Mouse (Mus musculus): ENCODE data around the gene Dnaic2. TPM values are rescaled to one million over a fixed set of nuclear protein-coding genes. Genes with fewer than 3 reads are reported as not detected.

Gene Dnaic2
- polyA plus RNA-seq, 1 experiment from 2014 or later: 1.6 TPM

- no peak for DNase-seq (ENCODE audit: low spot score)
- ATAC-seq (replicated peaks; ENCODE audit: insufficient number of reproducible peaks, low FRiP score, low TSS enrichment, low read depth): no peak
- Histone ChIP-seq H3K36me3 (replicated peaks; ENCODE audit: control insufficient read depth, insufficient read depth, low read depth, low read length) (no peaks in the 10 kb centered on the region), H3K9me3 (replicated peaks; ENCODE audit: control insufficient read depth, low read length) (no peaks in the 10 kb centered on the region), H3K27me3 (ENCODE audit: control insufficient read depth, insufficient read depth, low read length) (no peaks in the 10 kb centered on the region), H3K9ac (replicated peaks; ENCODE audit: low read length) (no peak overlapping the region), H3K4me2 (ENCODE audit: low read depth, low read length) (no peak overlapping the region), H3K4me1 (ENCODE audit: control insufficient read depth, insufficient read depth, low read length) (peaks cover 3% of the 10 kb centered on the region; the same call in 1 of the 2 replicates), H3K27ac (replicated peaks; ENCODE audit: low read depth, low read length) (no peak overlapping the region), H3K4me3 (ENCODE audit: low read depth, low read length) (no peak overlapping the region)
- 31% methylated on average over 10 of the region's 10 CpGs for WGBS
Observed at GRCm38 (mm10) chr11:114740598-114740997, 13.4 kb downstream of the Dnaic2 start.

GRCm38 (mm10) chr11:114741451-114741850 is 14.2 kb downstream of the Dnaic2 start:
- Histone ChIP-seq H3K4me2 (ENCODE audit: low read depth, low read length) (no peak overlapping the region), H3K36me3 (replicated peaks; ENCODE audit: control insufficient read depth, insufficient read depth, low read depth, low read length) (no peaks in the 10 kb centered on the region), H3K9ac (replicated peaks; ENCODE audit: low read length) (no peak overlapping the region), H3K27ac (replicated peaks; ENCODE audit: low read depth, low read length) (no peak overlapping the region), H3K4me3 (ENCODE audit: low read depth, low read length) (no peak overlapping the region), H3K9me3 (replicated peaks; ENCODE audit: control insufficient read depth, low read length) (no peaks in the 10 kb centered on the region), H3K27me3 (ENCODE audit: control insufficient read depth, insufficient read depth, low read length) (no peaks in the 10 kb centered on the region), H3K4me1 (ENCODE audit: control insufficient read depth, insufficient read depth, low read length) (peaks cover 3% of the 10 kb centered on the region; the same call in 1 of the 2 replicates)
- no peak for DNase-seq (ENCODE audit: low spot score)
- ATAC-seq (replicated peaks; ENCODE audit: insufficient number of reproducible peaks, low FRiP score, low TSS enrichment, low read depth): no peak; the same call in 1 of the 2 replicates
- WGBS: 33% methylated on average over 6 of the region's 6 CpGs

GRCm38 (mm10) chr11:114745134-114745533 is 17.9 kb downstream of the Dnaic2 start:
- Histone ChIP-seq H3K36me3 (replicated peaks; ENCODE audit: control insufficient read depth, insufficient read depth, low read depth, low read length) (no peaks in the 10 kb centered on the region), H3K27me3 (ENCODE audit: control insufficient read depth, insufficient read depth, low read length) (no peaks in the 10 kb centered on the region), H3K4me2 (ENCODE audit: low read depth, low read length) (peak overlapping the region; percentile 19), H3K9me3 (replicated peaks; ENCODE audit: control insufficient read depth, low read length) (no peaks in the 10 kb centered on the region), H3K27ac (replicated peaks; ENCODE audit: low read depth, low read length) (no peak overlapping the region), H3K4me1 (ENCODE audit: control insufficient read depth, insufficient read depth, low read length) (peaks cover 3% of the 10 kb centered on the region; the same call in 1 of the 2 replicates), H3K4me3 (ENCODE audit: low read depth, low read length) (no peak overlapping the region), H3K9ac (replicated peaks; ENCODE audit: low read length) (peak overlapping the region; percentile 44; the same call in 1 of the 2 replicates)
- DNase-seq (ENCODE audit: low spot score) (peak; percentile 95), ATAC-seq (replicated peaks; ENCODE audit: insufficient number of reproducible peaks, low FRiP score, low TSS enrichment, low read depth) (peak; percentile 64; the same call in 1 of the 2 replicates)
- WGBS: 0% methylated on average over 12 of the region's 12 CpGs

DNA sequence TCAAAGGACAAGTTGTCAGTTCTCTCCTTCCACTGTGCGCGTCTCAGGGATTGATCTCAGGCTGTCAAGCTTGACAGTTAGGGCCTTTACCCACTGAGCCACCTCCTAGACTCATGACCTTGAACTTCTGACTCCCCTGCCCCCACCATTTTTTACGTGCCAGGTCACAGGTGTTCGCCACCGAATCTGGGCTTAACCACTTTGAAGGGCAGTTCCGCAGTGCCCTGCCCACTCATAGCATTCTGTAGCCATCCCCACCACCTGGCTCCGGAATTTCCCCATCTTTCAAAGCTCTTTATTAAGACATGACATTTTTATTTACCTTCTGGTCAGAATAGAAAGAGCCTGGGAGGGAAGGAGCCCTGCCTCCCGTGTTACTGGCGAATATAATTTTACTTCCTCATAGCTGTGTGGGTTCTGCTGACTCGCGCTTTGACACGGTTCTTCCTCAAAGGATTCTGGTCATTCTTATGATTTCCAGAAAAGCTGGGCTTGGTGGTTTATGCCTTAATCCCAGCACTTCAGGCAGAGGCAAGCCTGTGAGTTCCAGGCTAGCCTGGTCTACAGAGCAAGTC is 20.4 kb downstream of the Dnaic2 start:
- H3K36me3 ChIP-seq (replicated peaks; ENCODE audit: control insufficient read depth, insufficient read depth, low read depth, low read length): no peaks in the 10 kb centered on the region
- no peaks in the 10 kb centered on the region for H3K4me1 ChIP-seq (ENCODE audit: control insufficient read depth, insufficient read depth, low read length)
- no peak overlapping the region for H3K27ac ChIP-seq (replicated peaks; ENCODE audit: low read depth, low read length)
- H3K4me2 ChIP-seq (ENCODE audit: low read depth, low read length): no peak overlapping the region
- no peak overlapping the region for H3K4me3 ChIP-seq (ENCODE audit: low read depth, low read length)
- no peaks in the 10 kb centered on the region for H3K27me3 ChIP-seq (ENCODE audit: control insufficient read depth, insufficient read depth, low read length)
- WGBS: 80% methylated on average over 12 of the region's 12 CpGs
- no peaks in the 10 kb centered on the region for H3K9me3 ChIP-seq (replicated peaks; ENCODE audit: control insufficient read depth, low read length)
- no peak overlapping the region for H3K9ac ChIP-seq (replicated peaks; ENCODE audit: low read length)
- no peak for ATAC-seq (replicated peaks; ENCODE audit: insufficient number of reproducible peaks, low FRiP score, low TSS enrichment, low read depth)
- no peak for DNase-seq (ENCODE audit: low spot score)

GRCm38 (mm10) chr11:114764820-114765818 is 37.9 kb downstream of the Dnaic2 start, which contains the start of gene Kif19a:
Kif19a (plus strand) TSS chr11:114765388.
- WGBS: 1% methylated on average over 51 of the region's 51 CpGs
- no peaks in the 10 kb centered on the region for H3K9me3 ChIP-seq (replicated peaks; ENCODE audit: control insufficient read depth, low read length)
- peak; percentile 79 for DNase-seq (ENCODE audit: low spot score)
- H3K27ac ChIP-seq (replicated peaks; ENCODE audit: low read depth, low read length): no peak within 1 kb of the TSS
- peak within 1 kb of the TSS; percentile 10; the same call in 1 of the 2 replicates for H3K9ac ChIP-seq (replicated peaks; ENCODE audit: low read length)
- H3K4me2 ChIP-seq (ENCODE audit: low read depth, low read length): peak within 1 kb of the TSS; percentile 57
- H3K4me3 ChIP-seq (ENCODE audit: low read depth, low read length): peak within 1 kb of the TSS; percentile 37
- no peaks in the 10 kb centered on the region; the same call in 1 of the 2 replicates for H3K27me3 ChIP-seq (ENCODE audit: control insufficient read depth, insufficient read depth, low read length)
- ATAC-seq (replicated peaks; ENCODE audit: insufficient number of reproducible peaks, low FRiP score, low TSS enrichment, low read depth): peak; percentile 57; the same call in 1 of the 2 replicates
- H3K4me1 ChIP-seq (ENCODE audit: control insufficient read depth, insufficient read depth, low read length): no peaks in the 10 kb centered on the region
- H3K36me3 ChIP-seq (replicated peaks; ENCODE audit: control insufficient read depth, insufficient read depth, low read depth, low read length): no peaks in the 10 kb centered on the region

- no peak overlapping the region for H3K4me3 ChIP-seq (ENCODE audit: low read depth, low read length)
- WGBS: 22% methylated on average over 6 of the region's 6 CpGs
- H3K27ac ChIP-seq (replicated peaks; ENCODE audit: low read depth, low read length): no peak overlapping the region
- no peaks in the 10 kb centered on the region for H3K36me3 ChIP-seq (replicated peaks; ENCODE audit: control insufficient read depth, insufficient read depth, low read depth, low read length)
- H3K9me3 ChIP-seq (replicated peaks; ENCODE audit: control insufficient read depth, low read length): no peaks in the 10 kb centered on the region
- H3K4me1 ChIP-seq (ENCODE audit: control insufficient read depth, insufficient read depth, low read length): no peaks in the 10 kb centered on the region
- H3K27me3 ChIP-seq (ENCODE audit: control insufficient read depth, insufficient read depth, low read length): no peaks in the 10 kb centered on the region; the same call in 1 of the 2 replicates
- no peak for ATAC-seq (replicated peaks; ENCODE audit: insufficient number of reproducible peaks, low FRiP score, low TSS enrichment, low read depth)
- H3K9ac ChIP-seq (replicated peaks; ENCODE audit: low read length): no peak overlapping the region
- no peak overlapping the region for H3K4me2 ChIP-seq (ENCODE audit: low read depth, low read length)
- DNase-seq (ENCODE audit: low spot score): no peak
Observed at GRCm38 (mm10) chr11:114769911-114770310, 42.7 kb downstream of the Dnaic2 start.

- Histone ChIP-seq H3K4me3 (ENCODE audit: low read depth, low read length) (no peak overlapping the region), H3K4me1 (ENCODE audit: control insufficient read depth, insufficient read depth, low read length) (no peaks in the 10 kb centered on the region; the same call in 1 of the 2 replicates), H3K4me2 (ENCODE audit: low read depth, low read length) (no peak overlapping the region), H3K9me3 (replicated peaks; ENCODE audit: control insufficient read depth, low read length) (no peaks in the 10 kb centered on the region), H3K27ac (replicated peaks; ENCODE audit: low read depth, low read length) (no peak overlapping the region), H3K36me3 (replicated peaks; ENCODE audit: control insufficient read depth, insufficient read depth, low read depth, low read length) (no peaks in the 10 kb centered on the region), H3K27me3 (ENCODE audit: control insufficient read depth, insufficient read depth, low read length) (no peaks in the 10 kb centered on the region; the same call in 1 of the 2 replicates), H3K9ac (replicated peaks; ENCODE audit: low read length) (no peak overlapping the region)
- DNase-seq (ENCODE audit: low spot score) (no peak), ATAC-seq (replicated peaks; ENCODE audit: insufficient number of reproducible peaks, low FRiP score, low TSS enrichment, low read depth) (no peak)
- WGBS: 70% methylated on average over 2 of the region's 2 CpGs
Observed at GRCm38 (mm10) chr11:114771896-114772295, 44.7 kb downstream of the Dnaic2 start.

All from embryonic facial prominence, embryonic 11.5 days (tissue).